Mouse (Mus musculus) C2C12 (cell line): Measurements from ENCODE around the gene Sec14l2. TPM values are rescaled to one million over a fixed set of nuclear protein-coding genes. Genes with fewer than 3 reads are reported as not detected.

Experiments used
- H3K27me3 ChIP-seq: one replicate; pipeline ENCODE4 v1.6.1; 2011; ENCODE audit not compliant: control insufficient read depth, insufficient read depth, insufficient read length
- H3K36me3 ChIP-seq: one replicate; pipeline ENCODE4 v1.6.1; 2011; ENCODE audit not compliant: control insufficient read depth, insufficient read depth
- H3K4me3 ChIP-seq: one replicate; pipeline ENCODE4 v1.5.1; 2011; ENCODE audit warnings: mild to moderate bottlenecking, control low read depth; ENCODE audit not compliant: poor library complexity, insufficient read depth, severe bottlenecking
- H3K79me2 ChIP-seq: one replicate; pipeline ENCODE4 v1.6.1; 2011; ENCODE audit not compliant: control insufficient read depth, insufficient read depth
- H3K79me3 ChIP-seq: one replicate; pipeline ENCODE4 v1.6.1; 2011; ENCODE audit warnings: low read depth, control low read depth
- H3ac ChIP-seq: one replicate; pipeline ENCODE3; 2011; ENCODE audit warnings: low read depth; ENCODE audit not compliant: control insufficient read depth, insufficient read length
- CEBPB ChIP-seq: IDR thresholded peaks from one replicate; pipeline ENCODE4 v1.6.1; 2011; ENCODE audit warnings: low read depth, mild to moderate bottlenecking, control low read depth, moderate library complexity
- CTCF ChIP-seq: IDR thresholded peaks from one replicate; pipeline ENCODE4 v1.5.1; 2011; ENCODE audit not compliant: control insufficient read depth, insufficient read depth, insufficient read length
- FOSL1 ChIP-seq: IDR thresholded peaks from one replicate; pipeline ENCODE4 v1.8.0; 2011; ENCODE audit warnings: mild to moderate bottlenecking, low read length; ENCODE audit not compliant: poor library complexity, insufficient read depth, severe bottlenecking
- MAX ChIP-seq: IDR thresholded peaks from one replicate; pipeline ENCODE4 v1.6.1; 2011; ENCODE audit warnings: mild to moderate bottlenecking, control low read depth
- MYOD1 ChIP-seq: IDR thresholded peaks from one replicate; pipeline ENCODE4 v1.6.1; 2011; ENCODE audit warnings: low read depth; ENCODE audit not compliant: control insufficient read depth, insufficient read length
- MYOG ChIP-seq: IDR thresholded peaks from one replicate; pipeline ENCODE4 v1.6.1; 2011; ENCODE audit not compliant: control insufficient read depth, insufficient read length; ENCODE audit errors: extremely low read depth
- USF1 ChIP-seq: IDR thresholded peaks from one replicate; pipeline ENCODE4 v1.6.1; 2011; ENCODE audit warnings: low read depth, mild to moderate bottlenecking, control low read depth, moderate library complexity
- polyA plus RNA-seq: library from polyadenylated mRNA; unstranded; fragments of >200 nt; fragmentation: generic; extraction: Trizol; gene quantifications from one replicate; pipeline ENCODE4 v1.2.1, GENCODE M21; 2012; ENCODE audit warnings: missing spikeins

The Sec14l2 gene
- polyA plus RNA-seq, 1 experiment = 7.3 TPM

GRCm38 (mm10) chr11:4122226-4122625 lies 989 bp downstream of the Sec14l2 start:
- TF ChIP-seq FOSL1 = no peak
- TF ChIP-seq CTCF = no peak
- TF ChIP-seq MYOG = no peak
- no peak for TF ChIP-seq MYOD1
- TF ChIP-seq USF1 = no peak
- TF ChIP-seq CEBPB = no peak
- TF ChIP-seq MAX = no peak
- Histone ChIP-seq H3K79me2 (no peaks in the 10 kb centered on the region), H3K79me3 (no peaks in the 10 kb centered on the region), H3ac (no peak overlapping the region), H3K4me3 (no peak overlapping the region), H3K27me3 (no peaks in the 10 kb centered on the region), H3K36me3 (no peaks in the 10 kb centered on the region)

- H3K27me3 ChIP-seq = no peaks in the 10 kb centered on the region
- no peaks in the 10 kb centered on the region for H3K36me3 ChIP-seq
- H3K79me2 ChIP-seq = no peaks in the 10 kb centered on the region
- TF ChIP-seq FOSL1 = no peak
- TF ChIP-seq MAX = no peak
- no peak for TF ChIP-seq MYOG
- TF ChIP-seq MYOD1 = no peak
- no peaks in the 10 kb centered on the region for H3K79me3 ChIP-seq
- no peak overlapping the region for H3K4me3 ChIP-seq
- H3ac ChIP-seq = no peak overlapping the region
These were observed 1.5 kb downstream of the Sec14l2 start for GRCm38 (mm10) chr11:4121691-4122090.

- no peaks in the 10 kb centered on the region for H3K36me3 ChIP-seq
- TF ChIP-seq MYOD1 (peak; percentile 6), FOSL1 (no peak)
- no peak overlapping the region for H3K4me3 ChIP-seq
- no peaks in the 10 kb centered on the region for H3K27me3 ChIP-seq
- no peaks in the 10 kb centered on the region for H3K79me3 ChIP-seq
- H3ac ChIP-seq = no peak overlapping the region
- no peaks in the 10 kb centered on the region for H3K79me2 ChIP-seq
These were observed 3.6 kb downstream of the Sec14l2 start for GRCm38 (mm10) chr11:4119635-4120034.

- peak overlapping the region; percentile 25 for H3K4me3 ChIP-seq
- H3K79me3 ChIP-seq = no peaks in the 10 kb centered on the region
- H3K27me3 ChIP-seq = no peaks in the 10 kb centered on the region
- H3K79me2 ChIP-seq = no peaks in the 10 kb centered on the region
- TF ChIP-seq MYOD1 (no peak), FOSL1 (no peak), MYOG (no peak), CTCF (no peak), MAX (no peak), USF1 (no peak), CEBPB (no peak)
- H3K36me3 ChIP-seq = no peaks in the 10 kb centered on the region
- peak overlapping the region; percentile 89 for H3ac ChIP-seq
These were observed 4.9 kb downstream of the Sec14l2 start for GRCm38 (mm10) chr11:4118081-4118921.

GRCm38 (mm10) chr11:4117372-4118071 lies 5.7 kb downstream of the Sec14l2 start:
- Histone ChIP-seq H3K79me3 (no peaks in the 10 kb centered on the region), H3ac (peak overlapping the region; percentile 89), H3K79me2 (no peaks in the 10 kb centered on the region), H3K4me3 (peak overlapping the region; percentile 25), H3K27me3 (no peaks in the 10 kb centered on the region), H3K36me3 (no peaks in the 10 kb centered on the region)
- TF ChIP-seq FOSL1 (no peak), MYOD1 (no peak), USF1 (no peak), MYOG (no peak), MAX (no peak), CEBPB (no peak), CTCF (no peak)

- Histone ChIP-seq H3K79me3 (no peaks in the 10 kb centered on the region), H3ac (no peak overlapping the region), H3K79me2 (no peaks in the 10 kb centered on the region), H3K4me3 (no peak overlapping the region), H3K27me3 (no peaks in the 10 kb centered on the region), H3K36me3 (no peaks in the 10 kb centered on the region)
- TF ChIP-seq CTCF (no peak), MYOD1 (peak; percentile 63)
These were observed 6.6 kb downstream of the Sec14l2 start for GRCm38 (mm10) chr11:4116458-4117141.
